Mouse (Mus musculus) right cerebral cortex, postnatal 4 days (tissue): ENCODE data around the gene Rnf169.
"Not testable (repeated sequence)": the region's sequence is repeated elsewhere in the genome, so short reads cannot be mapped to it uniquely, and the experiment has no call there.

ENCODE experiments used
- DNase-seq: peaks from one replicate; pipeline ENCODE4 v3.0.0-alpha.2; 2022

The Rnf169 gene

DNA sequence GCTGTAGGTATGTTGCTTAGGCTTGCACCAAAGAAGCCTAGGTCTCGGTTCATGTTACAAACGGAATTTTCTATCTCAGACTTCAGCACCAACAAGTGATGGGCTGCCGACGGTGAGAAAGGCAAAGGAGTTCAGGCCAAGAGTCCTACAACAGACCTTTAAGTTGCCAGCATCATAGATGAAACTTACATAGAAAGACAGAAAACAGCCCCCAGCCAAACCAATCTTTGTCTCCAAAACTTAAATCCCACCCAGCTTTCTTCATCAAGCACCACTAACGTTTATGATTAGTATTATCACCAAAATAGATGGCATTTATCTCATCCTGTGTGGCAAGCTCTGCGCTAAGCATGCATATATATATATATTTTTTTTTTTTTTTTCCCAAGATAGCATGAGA lies 1.2 kb downstream of the Rnf169 start:
- no peak for DNase-seq

DNA sequence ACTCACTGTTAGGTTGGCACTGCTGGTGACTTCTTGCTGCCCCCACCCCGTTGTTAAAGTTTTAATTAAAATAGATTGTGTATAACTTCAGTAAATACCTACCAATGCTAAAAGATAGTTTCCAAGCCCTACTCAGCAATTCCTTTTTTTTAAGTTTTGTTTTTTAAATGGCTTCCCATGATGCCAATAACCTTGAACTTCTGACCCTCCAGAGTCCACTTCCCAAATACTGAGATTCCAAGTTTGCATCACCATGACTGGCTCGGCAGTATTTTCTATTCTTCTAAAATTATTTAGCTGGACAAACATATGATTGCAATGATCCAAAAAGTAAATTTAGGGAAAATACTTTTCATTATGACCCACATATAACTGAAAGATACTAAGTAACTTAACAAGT lies 2.2 kb downstream of the Rnf169 start:
- no peak for DNase-seq

- no peak for DNase-seq
Measured at GRCm38 (mm10) chr7:99975819-99976575, 4.3 kb downstream of the Rnf169 start.

DNA sequence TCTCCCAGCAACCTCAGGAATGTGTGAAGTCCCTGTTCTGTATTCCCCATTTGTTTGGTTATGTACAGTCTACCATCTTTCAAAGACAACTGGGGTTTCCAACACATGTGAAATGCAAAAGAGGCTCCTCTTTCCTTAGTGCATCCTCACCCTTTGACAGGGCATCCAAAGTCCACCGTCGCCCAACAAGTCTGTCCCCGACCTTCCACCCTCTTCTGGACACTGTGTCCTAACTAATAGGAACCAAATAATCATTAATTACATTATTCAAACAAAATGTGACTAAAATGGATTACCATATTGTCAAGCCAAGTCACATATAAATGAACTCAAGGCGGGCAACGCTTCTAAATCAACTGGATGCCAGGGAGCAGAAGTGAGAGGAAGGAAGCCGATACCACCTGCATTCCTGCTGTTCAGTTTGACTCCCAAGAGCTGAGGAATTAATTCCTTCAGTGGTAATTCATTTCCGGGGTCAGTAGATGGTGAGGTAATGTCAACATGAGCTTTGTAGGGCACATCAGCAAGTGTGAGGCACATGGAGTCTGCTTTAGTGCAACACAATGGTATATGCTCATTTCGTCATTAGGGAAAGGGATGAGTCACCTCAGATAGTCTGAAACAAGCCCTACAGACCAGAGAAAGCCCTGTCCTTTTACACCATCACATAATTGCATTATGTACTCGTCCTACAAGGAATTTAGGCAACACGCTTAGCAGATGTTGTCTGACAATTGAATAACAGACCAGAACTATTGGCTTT lies 5.9 kb downstream of the Rnf169 start:
- no peak for DNase-seq

DNA sequence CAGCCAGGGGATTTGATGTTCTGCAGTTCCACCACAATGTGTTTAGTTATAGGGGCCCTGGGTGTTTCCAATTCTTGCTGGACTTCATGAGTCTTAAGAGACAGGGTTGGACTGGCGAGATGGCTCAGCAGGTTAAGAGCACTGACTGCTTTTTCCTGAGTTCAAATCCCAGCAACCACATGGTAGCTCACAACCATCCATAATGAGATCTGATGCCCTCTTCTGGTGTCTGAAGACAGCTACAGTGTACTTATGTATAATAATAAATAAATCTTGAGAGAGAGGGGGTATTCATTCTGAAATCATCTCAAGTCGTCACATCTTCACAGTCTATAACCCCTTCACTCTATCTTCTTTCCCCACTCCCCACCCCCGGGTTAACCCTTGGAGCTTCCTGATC lies 7.3 kb downstream of the Rnf169 start:
- not testable (repeated sequence) for DNase-seq

DNA sequence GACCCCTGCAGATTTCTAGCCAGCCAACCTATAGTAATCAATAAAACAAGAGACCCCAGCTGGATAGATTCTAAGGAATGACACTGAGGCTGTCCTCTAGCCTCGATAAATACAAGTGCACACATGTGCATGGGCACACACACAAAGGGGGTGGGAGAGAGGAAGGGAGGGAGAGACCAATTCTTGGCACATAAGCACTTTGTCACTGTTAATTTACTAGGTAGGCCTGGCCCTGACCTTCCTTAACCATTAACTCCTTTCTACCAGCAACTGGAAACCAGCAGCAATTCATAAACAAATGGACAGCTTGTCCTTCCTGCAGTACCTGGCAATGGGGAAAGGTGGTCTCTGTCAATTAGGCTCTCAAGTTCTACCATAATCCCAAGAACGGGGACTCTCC lies 8.3 kb downstream of the Rnf169 start:
- DNase-seq = no peak

DNA sequence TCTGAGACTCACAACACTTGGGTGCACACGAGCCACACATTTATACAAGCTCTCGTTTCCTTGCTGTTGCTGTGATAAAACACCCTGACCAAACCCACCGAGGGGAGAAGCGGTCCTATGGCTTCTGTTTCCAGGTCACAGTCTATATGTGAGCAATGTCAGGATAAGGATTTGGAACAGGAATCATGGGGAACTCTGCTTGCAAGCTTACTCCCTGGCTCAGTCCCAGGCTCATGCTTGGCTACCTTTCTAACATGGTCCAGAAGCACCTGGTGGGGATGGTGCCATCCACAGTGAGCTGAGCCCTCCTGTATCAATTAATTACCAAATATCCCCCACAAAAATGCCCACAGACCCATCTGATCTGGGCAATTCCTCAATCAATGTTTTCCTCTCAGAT lies 11.1 kb downstream of the Rnf169 start:
- DNase-seq = no peak

DNA sequence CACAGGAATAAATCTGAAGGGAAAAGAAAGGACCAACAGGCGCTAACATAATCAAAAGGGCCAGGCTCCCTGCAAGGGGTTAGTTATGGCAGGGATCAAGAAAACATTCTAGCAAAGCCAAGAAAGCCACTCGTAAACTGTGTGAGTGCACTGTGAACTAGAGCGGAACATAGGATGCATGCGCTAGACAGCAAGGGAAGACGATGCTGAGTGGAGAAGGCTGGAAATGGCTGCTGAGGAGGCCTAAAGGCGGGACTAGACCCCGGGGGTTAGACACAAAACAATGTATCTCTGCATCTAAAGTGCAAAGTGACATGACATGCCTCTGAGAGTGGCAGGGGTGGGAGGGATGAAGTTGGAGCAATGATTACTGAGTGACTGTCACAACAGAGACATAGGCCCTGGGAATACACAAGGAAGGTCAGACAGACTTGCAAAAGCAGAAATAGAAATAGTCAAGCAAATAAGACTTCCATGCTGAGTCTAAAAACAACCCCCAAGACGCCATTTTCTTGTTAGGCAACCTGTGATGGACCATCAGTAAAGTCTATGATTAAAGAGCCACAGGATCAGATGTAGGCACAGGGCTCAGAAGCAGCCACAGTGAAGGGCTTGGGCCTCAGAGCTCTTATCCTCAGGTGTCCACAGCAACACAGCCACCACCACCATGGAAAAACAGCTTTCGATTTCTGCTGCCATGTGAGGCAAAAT lies 14.1 kb downstream of the Rnf169 start:
- DNase-seq = no peak

- DNase-seq = peak; percentile 42
Measured at GRCm38 (mm10) chr7:99965020-99965841, 15.0 kb downstream of the Rnf169 start.

GRCm38 (mm10) chr7:99963237-99963860 lies 16.9 kb downstream of the Rnf169 start:
- no peak for DNase-seq

GRCm38 (mm10) chr7:99962536-99963236 lies 17.6 kb downstream of the Rnf169 start:
- DNase-seq = no peak

DNA sequence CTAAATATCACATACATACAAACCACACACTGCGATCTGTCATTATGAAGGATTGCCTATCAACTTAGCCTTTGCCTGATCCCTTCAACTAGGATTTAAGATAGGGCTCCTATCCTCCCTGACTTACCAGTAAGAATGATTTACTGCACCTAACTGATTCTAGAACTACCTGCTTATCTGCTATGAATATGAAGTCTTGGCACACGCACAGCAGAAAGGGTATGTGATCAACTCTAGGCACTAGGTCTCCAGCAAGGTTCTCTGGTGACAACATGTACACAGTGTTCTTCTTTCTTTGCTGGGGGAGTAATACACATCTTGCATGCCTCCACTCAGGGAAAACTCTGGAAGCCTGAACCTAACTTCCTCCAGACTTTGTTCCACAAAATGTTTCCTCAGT lies 18.7 kb downstream of the Rnf169 start:
- DNase-seq = no peak

DNA sequence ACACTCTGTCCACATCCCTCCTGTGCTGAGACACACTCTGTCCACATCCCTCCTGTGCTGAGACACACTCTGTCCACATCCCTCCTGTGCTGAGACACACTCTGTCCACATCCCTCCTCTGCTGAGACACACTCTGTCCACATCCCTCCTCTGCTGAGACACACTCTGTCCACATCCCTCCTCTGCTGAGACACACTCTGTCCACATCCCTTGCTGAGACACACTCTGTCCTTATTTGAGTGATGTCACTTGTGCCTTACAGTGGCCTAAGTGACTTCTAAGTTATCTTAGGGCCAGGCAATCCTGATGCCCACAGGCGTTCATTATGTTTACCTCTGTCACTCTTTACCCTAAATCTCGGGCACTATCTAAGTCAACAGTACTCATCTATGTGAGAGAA lies 19.7 kb downstream of the Rnf169 start:
- not testable (repeated sequence) for DNase-seq

GRCm38 (mm10) chr7:99957226-99957965 lies 22.9 kb downstream of the Rnf169 start:
- DNase-seq = no peak

DNA sequence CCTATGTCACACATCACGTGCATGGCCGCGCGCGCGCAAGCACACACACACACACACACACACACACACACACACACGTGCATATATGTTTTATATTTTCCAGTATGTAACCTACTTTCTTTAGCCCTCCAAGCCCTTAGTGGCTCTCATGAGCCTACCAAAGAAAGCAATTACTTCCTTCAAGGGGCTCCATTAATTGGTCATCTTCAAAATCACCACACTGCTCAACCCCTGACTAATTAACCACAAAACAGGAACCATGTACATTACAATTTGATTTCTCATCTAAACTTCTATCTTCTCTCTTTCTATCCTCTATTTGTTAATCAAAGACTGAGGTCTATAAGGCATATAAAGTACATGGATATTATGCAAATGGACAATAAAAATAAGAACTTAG lies 24.2 kb downstream of the Rnf169 start:
- DNase-seq = no peak

GRCm38 (mm10) chr7:99954212-99954611 lies 26.0 kb downstream of the Rnf169 start:
- DNase-seq = no peak

GRCm38 (mm10) chr7:99953442-99954098 lies 26.7 kb downstream of the Rnf169 start:
- no peak for DNase-seq

GRCm38 (mm10) chr7:99947329-99947728 lies 32.9 kb downstream of the Rnf169 start:
- DNase-seq = peak; percentile 34

- no peak for DNase-seq
Measured at GRCm38 (mm10) chr7:99946356-99946755, 33.9 kb downstream of the Rnf169 start.

GRCm38 (mm10) chr7:99945939-99946338 lies 34.3 kb downstream of the Rnf169 start:
- DNase-seq = no peak
